In genomic region chr5:119981111-119981807, GRCm38 (mm10) we compare ENCODE assay signal across 14 mouse cellular contexts.
DNase-seq lines count a peak whose midpoint lies in the region; ATAC-seq lines count a peak whose summit lies in the region.
"Had no signal": no experiment of that assay in that cellular context is flagged by ENCODE, and none has a peak within 500 bp of the region (broad histone marks: within the 10 kb centered on the region; RNA-seq: fewer than 3 reads in every experiment).

No protein-coding gene starts in this region.

- H3K9ac ChIP-seq in heart, embryonic 14.5 days (ENCODE audit: low read length), result 0 out of 2 replicates have a peak overlapping the region, but pooled peaks have one; percentile 4
- H3K9ac ChIP-seq in midbrain, embryonic 16.5 days (ENCODE audit: low read depth, low read length), result no peak overlapping the region
- no peak overlapping the region for H3K9ac ChIP-seq in midbrain, embryonic 15.5 days
- H3K9ac ChIP-seq: heart, embryonic 15.5 days had no signal

- ATAC-seq in heart, embryonic 14.5 days (ENCODE audit: insufficient number of reproducible peaks, insufficient read depth, low FRiP score, low read depth), result no peak
- no peak for ATAC-seq in midbrain, embryonic 16.5 days
- no peak for ATAC-seq in midbrain, embryonic 15.5 days (replicated peaks)
- ATAC-seq: Patski had no signal

- no peak overlapping the region for H3K27ac ChIP-seq in heart, embryonic 14.5 days (replicated peaks in 1 of 2; ENCODE audit: control insufficient read depth in 1 of 2, insufficient read depth in 1 of 2, low read depth in 2 of 2, low read length in 2 of 2)
- H3K27ac ChIP-seq in midbrain, embryonic 16.5 days (ENCODE audit: low read length), result 0 out of 2 replicates have a peak overlapping the region, but pooled peaks have one; percentile 40
- no peak overlapping the region for H3K27ac ChIP-seq in midbrain, embryonic 15.5 days
- H3K27ac ChIP-seq: heart, embryonic 15.5 days had no signal

- H3K9me3 ChIP-seq in heart, embryonic 14.5 days (ENCODE audit: control insufficient read depth, low read length), result no peaks in the 10 kb centered on the region
- no peaks in the 10 kb centered on the region for H3K9me3 ChIP-seq in midbrain, embryonic 16.5 days (replicated peaks; ENCODE audit: control insufficient read depth, low read length, poor library complexity, severe bottlenecking)
- no peaks in the 10 kb centered on the region for H3K9me3 ChIP-seq in midbrain, embryonic 15.5 days
- H3K9me3 ChIP-seq: heart, embryonic 15.5 days had no signal

- WGBS in heart, embryonic 14.5 days, result 63% methylated on average over 16 of the region's 18 CpGs
- 70% methylated on average over 15 of the region's 18 CpGs for WGBS in midbrain, embryonic 16.5 days
- 55% methylated on average over 18 of the region's 18 CpGs for WGBS in midbrain, embryonic 15.5 days

- H3K4me3 ChIP-seq in heart, embryonic 14.5 days (ENCODE audit: control insufficient read depth in 1 of 2, insufficient read depth in 1 of 2, low read depth in 1 of 2, low read length in 2 of 2), result no peak overlapping the region
- no peak overlapping the region for H3K4me3 ChIP-seq in midbrain, embryonic 16.5 days (ENCODE audit: low read depth, low read length)
- no peak overlapping the region for H3K4me3 ChIP-seq in midbrain, embryonic 15.5 days
- H3K4me3 ChIP-seq: heart, embryonic 15.5 days had no signal

- H3K27me3 ChIP-seq in heart, embryonic 14.5 days (ENCODE audit: control insufficient read depth, insufficient read depth, low read length), result no peaks in the 10 kb centered on the region
- H3K27me3 ChIP-seq in midbrain, embryonic 16.5 days (ENCODE audit: control insufficient read depth, insufficient read depth, low read depth, low read length), result no peaks in the 10 kb centered on the region
- no peaks in the 10 kb centered on the region for H3K27me3 ChIP-seq in midbrain, embryonic 15.5 days (replicated peaks)
- H3K27me3 ChIP-seq: heart, embryonic 15.5 days; Patski had no signal

- 0 out of 4 replicates have a peak, but pooled peaks cover 0 to 5% of the 10 kb centered on the region in 2 experiments for H3K4me1 ChIP-seq in heart, embryonic 14.5 days (ENCODE audit: control insufficient read depth in 2 of 2, insufficient read depth in 2 of 2, low read length in 2 of 2)
- peaks cover 6% of the 10 kb centered on the region for H3K4me1 ChIP-seq in midbrain, embryonic 16.5 days (ENCODE audit: control insufficient read depth, insufficient read depth, low read length)
- H3K4me1 ChIP-seq in midbrain, embryonic 15.5 days, result no peaks in the 10 kb centered on the region

- DNase-seq in heart, adult 18-20 months, result no peak
- peak; percentile 7 to 19 for DNase-seq in layer of hippocampus, postnatal 36 days
- DNase-seq in right cerebral cortex, postnatal 36 days (ENCODE audit: low spot score in 2 of 2), result peak; percentile 48 to 50
- no peak for DNase-seq in adrenal gland, postnatal 36 days
- DNase-seq in cerebellum, adult 18-20 months, result no peak
- DNase-seq: adrenal gland, postnatal 14 days; B cell, adult 2 months; cerebellum, postnatal 25 days; kidney, adult 9 months had no signal

- no peak overlapping the region for H3K4me2 ChIP-seq in heart, embryonic 14.5 days (ENCODE audit: low read length)
- H3K4me2 ChIP-seq in midbrain, embryonic 16.5 days (ENCODE audit: low read length), result no peak overlapping the region
- no peak overlapping the region for H3K4me2 ChIP-seq in midbrain, embryonic 15.5 days
- H3K4me2 ChIP-seq: heart, embryonic 15.5 days had no signal

- H3K36me3 ChIP-seq in heart, embryonic 14.5 days (ENCODE audit: control insufficient read depth, insufficient read depth, low read length), result no peaks in the 10 kb centered on the region
- no peaks in the 10 kb centered on the region for H3K36me3 ChIP-seq in midbrain, embryonic 16.5 days (ENCODE audit: control insufficient read depth, insufficient read depth, low read length)
- no peaks in the 10 kb centered on the region for H3K36me3 ChIP-seq in midbrain, embryonic 15.5 days (replicated peaks)
- H3K36me3 ChIP-seq: heart, embryonic 15.5 days had no signal

Comparison
In these comparisons a context has a peak if more than half of its experiments do, and no peak if none do; other contexts are left out.
1. DNase-seq: peak in layer of hippocampus, postnatal 36 days (2 of 2) and right cerebral cortex, postnatal 36 days (2 of 2); none in heart, adult 18-20 months (0 of 2), adrenal gland, postnatal 36 days (0 of 2) and cerebellum, adult 18-20 months (0 of 2).